Mouse (Mus musculus) MN1 (cell line): ENCODE measurements at regions not wholly inside any gene's neighbourhood (a gene's known extent, or its start where the extent isn't known, plus 50 kb on each side); places are given as distances from the start of the nearest gene placed in this dataset.

Source experiments
- DNase-seq: peaks from one replicate; pipeline ENCODE4 v3.0.0-alpha.2; 2016; ENCODE audit warnings: low spot score

DNA sequence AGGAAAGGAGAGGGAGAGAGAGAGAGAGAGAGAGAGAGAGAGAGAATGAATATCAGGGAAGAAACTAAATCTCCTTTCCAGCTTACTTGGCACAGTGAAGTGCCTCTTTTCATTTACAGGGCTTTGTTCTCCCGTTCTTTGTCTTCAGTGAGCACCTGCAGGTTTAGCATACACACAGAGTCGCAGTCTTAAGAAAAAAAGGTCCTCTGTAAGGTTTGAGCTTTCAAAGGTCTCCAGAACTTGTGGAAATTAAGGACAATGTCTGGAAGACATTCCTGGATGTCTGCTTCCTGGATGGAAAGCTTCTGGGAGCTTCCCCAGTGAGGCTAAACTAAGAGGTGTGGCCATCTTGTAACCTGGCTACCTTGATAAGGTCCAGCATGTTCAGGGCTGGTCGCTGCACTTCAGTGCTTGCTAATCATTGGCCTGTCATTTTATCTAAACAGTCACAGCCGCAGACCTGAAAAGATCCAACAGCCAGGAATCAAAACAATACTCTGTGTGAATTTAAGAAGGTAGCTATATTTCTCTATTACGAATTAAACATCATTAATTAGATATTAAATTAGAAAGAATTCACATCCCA is 113.1 kb upstream of the Ralgapa2 start:
- DNase-seq = no peak

- DNase-seq = no peak
Measured at GRCm38 (mm10) chr2:146626531-146626930, 114.4 kb upstream of the Ralgapa2 start.

DNA sequence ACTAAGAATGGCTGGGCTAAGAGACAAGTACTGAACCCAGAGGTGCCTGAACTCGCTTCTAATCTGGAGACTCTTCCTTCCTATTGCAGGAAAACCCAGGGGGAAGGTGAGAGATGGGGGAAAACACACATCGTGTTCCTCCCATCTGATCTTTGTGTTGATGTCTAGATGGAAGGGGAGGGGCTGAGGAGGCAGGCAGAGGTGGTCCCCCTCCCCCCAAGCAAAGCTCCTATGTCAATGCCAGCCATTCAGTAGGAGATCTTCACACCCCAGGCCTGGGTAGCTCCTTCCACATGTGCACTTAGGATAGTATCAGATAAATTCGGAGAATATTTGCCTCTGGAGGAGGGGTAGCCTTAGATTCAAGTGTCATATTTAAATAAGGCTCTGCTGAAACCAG is 118.0 kb upstream of the Ralgapa2 start:
- DNase-seq = no peak

DNA sequence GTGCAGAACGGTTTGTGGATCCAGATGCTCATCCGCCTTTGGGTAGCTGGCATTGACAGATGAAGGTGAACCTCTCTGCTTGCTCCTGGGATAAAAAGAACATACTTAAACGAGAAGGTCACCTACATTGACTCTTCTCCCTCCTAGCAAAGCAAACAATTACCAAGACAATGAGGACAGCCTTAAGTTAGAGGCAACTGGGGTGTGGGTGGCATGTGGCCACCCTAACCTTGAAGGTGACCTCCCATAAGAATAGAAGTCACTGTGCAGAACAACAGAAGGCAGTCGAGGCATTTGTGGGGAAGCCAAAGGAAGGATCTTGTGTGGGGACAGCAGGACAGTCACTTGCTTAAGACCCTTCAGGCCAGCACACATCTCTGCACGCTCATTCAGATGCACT is 119.0 kb upstream of the Ralgapa2 start:
- no peak for DNase-seq

DNA sequence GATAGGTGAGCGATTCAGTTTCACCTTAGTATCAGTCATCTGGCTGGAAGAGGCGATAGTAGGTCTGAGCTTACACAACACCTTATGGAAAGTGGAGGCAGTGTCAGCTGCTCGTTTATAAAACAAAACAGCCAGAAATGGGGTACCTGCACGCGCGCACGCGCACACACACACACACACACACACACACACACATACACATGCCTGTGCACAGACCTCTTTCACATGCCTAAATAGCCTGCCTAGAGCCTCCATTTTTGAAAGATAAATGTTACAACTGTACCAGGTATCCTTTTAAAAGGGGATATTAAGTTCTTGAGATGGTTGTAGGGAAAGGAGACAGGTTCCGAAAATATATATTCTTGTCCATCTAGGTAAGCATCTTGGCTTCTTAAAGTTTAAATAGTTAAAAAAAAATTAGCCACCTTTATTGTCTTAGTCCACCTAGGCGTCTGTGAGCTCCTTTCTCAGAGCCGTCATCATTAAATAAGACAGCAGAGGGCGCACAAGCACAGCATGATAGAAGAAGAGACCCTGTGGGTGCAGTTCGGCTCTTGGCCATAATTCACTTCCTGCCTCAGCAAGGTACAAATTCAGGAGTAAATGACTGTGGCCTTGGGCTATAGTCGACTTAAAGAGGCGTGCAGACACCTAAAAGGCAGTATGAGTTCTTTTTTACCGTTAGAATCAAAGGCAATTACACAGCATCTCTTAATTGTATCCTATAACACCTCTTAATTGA is 121.4 kb upstream of the Ralgapa2 start:
- DNase-seq = peak; percentile 73

DNA sequence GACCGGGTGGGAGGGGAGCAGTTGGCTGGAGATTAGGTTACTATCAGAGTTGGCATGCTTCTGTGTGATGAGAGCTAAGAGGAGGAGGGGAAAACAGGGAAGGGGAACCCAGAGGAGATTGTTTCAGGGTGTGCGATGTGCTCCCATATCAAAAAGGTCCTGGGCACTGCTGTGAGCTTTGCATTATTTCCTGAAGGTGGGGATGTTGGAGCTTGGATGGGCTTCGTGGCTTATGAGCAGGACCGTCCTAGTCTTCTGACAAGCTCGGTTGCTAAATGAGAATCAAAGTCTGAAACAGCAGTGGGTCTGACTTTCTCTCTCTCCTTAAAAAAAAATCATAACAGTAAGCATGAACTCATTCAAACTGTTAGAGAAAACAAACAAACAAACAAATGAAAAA is 125.4 kb upstream of the Ralgapa2 start:
- peak; percentile 7 for DNase-seq

DNA sequence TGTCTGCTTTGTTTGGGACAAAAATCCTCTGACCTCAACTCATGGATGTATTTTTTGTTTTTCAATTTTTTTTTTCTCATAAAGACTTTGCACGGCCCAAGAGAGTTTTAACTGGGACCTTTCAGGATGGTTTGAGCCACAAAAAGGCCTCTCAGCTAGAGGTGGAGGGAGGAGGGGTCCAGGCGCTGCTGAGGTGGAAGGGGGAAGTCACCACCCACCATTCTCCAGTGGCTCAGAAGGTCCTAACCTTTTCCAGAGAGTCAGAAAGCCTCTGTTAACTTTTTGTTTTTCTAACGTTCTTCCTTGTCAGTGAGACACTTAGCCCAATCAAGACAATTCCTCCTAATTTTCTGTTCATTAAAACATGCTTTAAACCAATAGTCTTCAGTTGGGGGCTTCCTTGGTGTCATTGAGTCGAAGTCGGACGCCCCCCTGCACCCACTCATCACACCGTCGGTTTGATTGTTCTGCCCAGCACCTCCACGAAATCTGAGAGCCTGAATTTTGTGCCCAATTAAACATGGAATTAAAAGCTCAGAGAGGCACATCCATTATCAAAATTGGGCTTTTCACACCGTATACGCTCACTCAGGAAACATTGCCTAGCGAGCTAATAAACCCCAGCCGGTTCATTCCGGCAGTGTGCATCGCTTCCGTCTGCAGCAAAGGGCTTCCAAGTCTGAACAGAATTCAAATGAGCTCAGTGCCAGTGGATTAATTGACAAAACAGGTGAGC is 134.3 kb upstream of the Ralgapa2 start:
- DNase-seq = no peak

- no peak for DNase-seq
Measured at GRCm38 (mm10) chr2:146646973-146647282, 134.8 kb upstream of the Ralgapa2 start.

GRCm38 (mm10) chr2:146661346-146661745 is 149.2 kb upstream of the Ralgapa2 start:
- DNase-seq = no peak

- no peak for DNase-seq
Measured at GRCm38 (mm10) chr2:146672761-146673160, 160.6 kb upstream of the Ralgapa2 start.

DNA sequence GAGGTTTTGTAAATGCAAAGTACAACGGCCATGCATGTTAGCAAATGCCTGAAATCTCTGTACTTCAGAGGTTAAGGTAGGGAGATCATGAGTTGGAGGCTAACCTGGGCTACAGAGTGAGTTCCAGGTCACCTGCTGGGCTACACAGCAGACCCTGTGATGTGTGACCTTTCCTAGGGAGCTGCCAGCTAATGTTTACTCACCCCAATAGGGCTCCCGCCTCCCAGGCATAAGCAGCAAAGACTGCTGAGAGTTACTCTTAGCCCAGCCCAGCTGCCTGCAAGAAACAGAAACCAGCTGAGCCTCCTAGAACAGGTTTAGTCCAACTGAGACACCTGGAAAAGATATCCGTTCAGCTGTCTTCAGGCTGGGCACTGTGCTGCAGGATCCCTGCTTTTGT is 169.8 kb upstream of the Ralgapa2 start:
- no peak for DNase-seq

DNA sequence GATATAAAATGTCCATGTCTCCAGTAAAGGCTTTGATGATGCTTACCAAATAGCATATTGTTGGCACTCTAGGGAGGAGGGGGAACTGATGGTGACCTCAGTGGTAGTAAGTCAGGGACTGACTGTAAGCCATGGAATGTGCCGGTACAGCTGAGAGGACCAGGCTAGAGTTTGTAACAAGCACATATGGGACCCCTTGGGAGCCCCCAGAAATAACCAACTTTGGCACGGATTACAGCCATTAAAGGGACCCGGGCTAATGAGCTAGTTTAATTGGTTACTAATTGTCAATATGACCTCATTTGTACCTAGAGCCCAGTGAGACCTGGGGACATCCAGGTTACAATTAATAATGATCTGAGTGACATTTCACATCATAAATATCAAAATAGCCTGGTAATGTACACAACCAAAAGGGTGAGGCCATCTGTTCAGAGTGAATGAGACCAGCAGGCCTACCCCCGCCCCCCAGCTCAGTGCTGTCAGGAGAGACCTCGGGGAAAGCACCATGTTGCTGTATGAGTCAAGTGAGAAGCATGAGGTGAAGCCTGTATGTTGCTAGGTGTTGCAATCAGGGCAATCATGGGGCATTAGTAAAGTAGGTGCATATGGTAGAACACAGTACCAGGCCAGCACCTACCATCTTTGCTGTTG is 169.7 kb upstream of the Kiz start:
- no peak for DNase-seq

GRCm38 (mm10) chr2:146688544-146688943 is 167.1 kb upstream of the Kiz start:
- no peak for DNase-seq

DNA sequence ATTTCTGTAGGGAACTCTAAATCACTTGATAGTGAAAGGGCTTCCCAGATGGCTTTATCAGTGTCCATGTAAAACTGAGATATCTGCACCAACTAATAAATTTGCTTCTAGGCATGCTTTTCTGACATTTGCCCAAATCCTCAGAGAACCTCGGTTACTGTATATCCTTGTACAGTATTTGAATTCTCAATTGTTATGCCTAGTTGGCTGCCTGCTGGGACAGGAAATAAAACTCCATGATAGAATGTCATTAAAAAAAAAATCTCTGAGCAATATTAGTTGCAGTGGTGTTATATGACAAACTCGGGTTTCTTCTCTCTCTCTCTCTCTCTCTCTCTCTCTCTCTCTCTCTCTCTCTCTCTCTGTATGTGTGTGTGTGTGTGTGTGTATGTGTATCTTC is 162.2 kb upstream of the Kiz start:
- no peak for DNase-seq

DNA sequence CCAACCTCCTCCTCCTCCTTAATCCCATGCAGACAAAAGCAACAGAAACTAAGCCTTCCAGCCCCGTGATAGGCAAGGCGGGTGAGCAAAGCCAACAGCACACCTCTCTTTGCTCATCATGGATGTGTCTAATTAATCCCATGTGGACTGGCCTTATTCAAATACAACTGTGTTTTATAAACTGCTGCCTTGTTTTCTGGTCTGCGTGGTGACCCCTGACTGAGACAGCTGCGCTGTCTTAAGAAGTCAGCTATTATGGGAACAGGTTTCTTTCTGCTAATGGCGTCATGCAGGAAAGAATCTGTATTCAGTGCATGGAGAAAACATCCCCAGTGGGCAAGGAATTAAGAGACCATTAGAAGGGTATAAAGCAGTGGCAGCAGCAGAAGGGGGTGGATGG is 161.6 kb upstream of the Kiz start:
- DNase-seq = no peak

- no peak for DNase-seq
Measured at GRCm38 (mm10) chr2:146696277-146696676, 159.4 kb upstream of the Kiz start.

GRCm38 (mm10) chr2:146696727-146697126 is 158.9 kb upstream of the Kiz start:
- no peak for DNase-seq

DNA sequence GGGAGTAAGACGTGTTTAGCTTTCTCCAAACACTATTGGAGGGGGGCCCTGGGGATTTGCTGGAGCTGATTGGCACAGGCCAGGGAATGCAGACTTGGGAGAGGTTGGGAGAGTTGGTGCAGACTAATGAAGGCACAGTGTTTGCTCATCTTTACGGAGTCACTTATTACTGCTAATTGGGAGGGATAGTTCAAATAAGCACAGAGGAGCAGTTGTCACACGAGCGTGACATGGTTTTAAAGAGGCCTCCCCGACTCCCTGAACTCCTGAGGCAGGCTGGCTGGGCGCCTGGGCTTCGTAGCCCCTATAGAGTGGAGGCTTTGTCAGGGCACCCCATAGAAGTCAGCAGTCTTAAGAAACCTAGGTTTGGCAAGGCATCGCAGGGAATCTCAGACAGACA is 145.0 kb upstream of the Kiz start:
- DNase-seq = no peak

DNA sequence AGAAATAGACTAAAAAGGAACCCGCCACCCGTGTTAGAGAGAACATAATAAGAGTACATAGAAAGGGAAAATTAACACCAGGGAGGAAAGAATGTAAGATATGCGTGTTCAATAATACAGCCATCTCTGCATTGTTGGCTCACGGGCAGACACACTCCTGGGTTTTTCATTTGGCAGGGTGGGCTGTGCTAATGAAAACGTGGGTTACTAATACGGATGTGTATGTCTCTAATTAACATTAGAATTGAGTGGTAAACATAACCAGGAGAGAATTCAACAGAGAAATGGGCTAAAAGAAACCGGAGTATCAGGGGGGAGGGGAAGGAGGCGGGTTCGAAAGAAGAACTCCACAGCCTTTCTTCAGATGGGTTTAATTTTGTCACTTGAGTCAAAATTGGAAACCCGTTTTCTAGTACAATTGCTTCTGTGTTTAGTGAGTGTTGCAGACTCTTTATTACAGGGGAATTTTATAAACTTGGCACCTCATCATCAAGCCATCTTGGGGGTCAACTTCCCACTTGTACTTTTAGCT is 134.4 kb upstream of the Kiz start:
- DNase-seq = no peak

- no peak for DNase-seq
Measured at GRCm38 (mm10) chr2:146722351-146723025, 133.2 kb upstream of the Kiz start.

DNA sequence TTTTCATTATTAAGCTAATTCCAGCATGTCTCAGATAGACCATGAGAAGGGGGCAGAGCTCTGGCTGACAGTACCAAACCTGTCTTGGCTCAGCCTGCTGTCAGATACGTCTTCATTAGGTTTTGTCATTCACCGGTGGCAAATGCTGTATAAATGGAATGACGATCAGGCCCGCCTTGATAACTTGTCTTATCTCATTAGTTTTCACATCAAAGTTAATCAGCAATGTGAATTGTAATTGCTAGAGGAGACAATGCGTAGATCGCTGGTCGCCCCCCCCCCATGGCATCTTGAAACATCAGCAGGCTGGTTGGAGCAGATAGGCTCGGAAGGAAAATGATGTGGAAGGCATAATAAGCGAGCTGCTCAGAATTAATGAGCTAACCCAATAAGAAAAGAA is 132.5 kb upstream of the Kiz start:
- no peak for DNase-seq

DNA sequence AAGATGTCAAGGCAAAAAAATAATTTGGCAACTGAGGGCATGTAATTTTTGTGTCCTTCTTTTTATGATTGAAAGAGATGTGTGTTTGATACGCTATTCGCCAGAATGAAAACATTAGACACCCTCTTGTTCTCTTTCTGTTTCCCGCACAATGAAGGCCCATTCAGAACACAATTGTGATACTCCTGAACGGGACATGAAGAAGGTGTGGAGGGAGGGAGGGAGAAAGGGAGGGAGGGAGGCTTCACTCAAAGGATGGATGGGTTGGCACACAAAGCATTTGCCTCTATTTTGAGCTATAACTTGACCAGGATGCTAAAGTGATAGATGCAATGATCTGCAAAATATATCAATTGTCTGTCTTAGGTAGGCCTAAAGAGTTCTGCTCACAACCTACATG is 132.0 kb upstream of the Kiz start:
- no peak for DNase-seq
